Mouse (Mus musculus) stomach, embryonic 14.5 days (tissue): Measurements from ENCODE around the gene Dhcr7. TPM values are rescaled to one million over a fixed set of nuclear protein-coding genes. Genes with fewer than 3 reads are reported as not detected.
A peak's percentile ranks its signal among the peaks of the same experiment; 100 is the strongest.

ENCODE experiments used
- ATAC-seq: fragments of 200-750 bp; cut with Nextera tagmentation; 2 replicates; pipeline ENCODE4 v1.8.0; 2017; ENCODE audit warnings: low read depth, moderate TSS enrichment; ENCODE audit not compliant: insufficient number of reproducible peaks, insufficient read depth, low FRiP score
- H3K27ac ChIP-seq: fragments of 300-500 bp; sonication (generic); 2 replicates; pipeline ENCODE4 v1.5.1; 2014; ENCODE audit warnings: mild to moderate bottlenecking, low read length, moderate library complexity, mixed read lengths
- H3K27me3 ChIP-seq: fragments of 300-500 bp; sonication (generic); 2 replicates; pipeline ENCODE4 v1.6.1; 2014; ENCODE audit warnings: low read length, control low read depth, mixed read lengths; ENCODE audit not compliant: control insufficient read depth, insufficient read depth
- H3K36me3 ChIP-seq: fragments of 300-500 bp; sonication (generic); 2 replicates; pipeline ENCODE4 v1.6.1; 2014; ENCODE audit warnings: mild to moderate bottlenecking, control low read depth, low read length, moderate library complexity, mixed read lengths; ENCODE audit not compliant: control insufficient read depth, insufficient read depth
- H3K4me1 ChIP-seq: fragments of 300-500 bp; sonication (generic); 2 replicates; pipeline ENCODE4 v1.6.1; 2014; ENCODE audit warnings: low read length, control low read depth, mixed read lengths; ENCODE audit not compliant: control insufficient read depth, insufficient read depth
- H3K4me2 ChIP-seq: fragments of 300-500 bp; sonication (generic); replicated peaks from 2 replicates; pipeline ENCODE4 v1.6.1; 2014; ENCODE audit warnings: low read depth, low read length, control low read depth
- H3K4me3 ChIP-seq: fragments of 300-500 bp; sonication (generic); 2 replicates; pipeline ENCODE4 v1.5.1; 2014; ENCODE audit warnings: low read depth, low read length, control low read depth
- H3K9ac ChIP-seq: fragments of 300-500 bp; sonication (generic); replicated peaks from 2 replicates; pipeline ENCODE4 v1.6.1; 2014; ENCODE audit warnings: low read depth, mild to moderate bottlenecking, control low read depth, low read length, moderate library complexity, mixed read lengths
- H3K9me3 ChIP-seq: fragments of 300-500 bp; sonication (generic); 2 replicates; pipeline ENCODE4 v1.6.1; 2016; ENCODE audit warnings: low read depth, low read length, control low read depth; ENCODE audit not compliant: control insufficient read depth
- WGBS: fragments of 180-500 bp; shearing (Covaris S2); extraction: QIAGEN DNeasy Blood & Tissue Kit; methylation state at CpG from one replicate; pipeline ENCODE4 v1.1.7; 2014; 5-methylcytosine and 5-hydroxymethylcytosine counted together
- polyA plus RNA-seq: library from polyadenylated mRNA; unstranded; fragments of >200 nt; fragmentation: Nextera tagmentation; extraction: Ambion mirVana; gene quantifications from 2 replicates; pipeline ENCODE4 v1.2.1, GENCODE M21; 2014

The Dhcr7 gene
- 43.8 and 53.1 TPM in 2 replicates for polyA plus RNA-seq

DNA sequence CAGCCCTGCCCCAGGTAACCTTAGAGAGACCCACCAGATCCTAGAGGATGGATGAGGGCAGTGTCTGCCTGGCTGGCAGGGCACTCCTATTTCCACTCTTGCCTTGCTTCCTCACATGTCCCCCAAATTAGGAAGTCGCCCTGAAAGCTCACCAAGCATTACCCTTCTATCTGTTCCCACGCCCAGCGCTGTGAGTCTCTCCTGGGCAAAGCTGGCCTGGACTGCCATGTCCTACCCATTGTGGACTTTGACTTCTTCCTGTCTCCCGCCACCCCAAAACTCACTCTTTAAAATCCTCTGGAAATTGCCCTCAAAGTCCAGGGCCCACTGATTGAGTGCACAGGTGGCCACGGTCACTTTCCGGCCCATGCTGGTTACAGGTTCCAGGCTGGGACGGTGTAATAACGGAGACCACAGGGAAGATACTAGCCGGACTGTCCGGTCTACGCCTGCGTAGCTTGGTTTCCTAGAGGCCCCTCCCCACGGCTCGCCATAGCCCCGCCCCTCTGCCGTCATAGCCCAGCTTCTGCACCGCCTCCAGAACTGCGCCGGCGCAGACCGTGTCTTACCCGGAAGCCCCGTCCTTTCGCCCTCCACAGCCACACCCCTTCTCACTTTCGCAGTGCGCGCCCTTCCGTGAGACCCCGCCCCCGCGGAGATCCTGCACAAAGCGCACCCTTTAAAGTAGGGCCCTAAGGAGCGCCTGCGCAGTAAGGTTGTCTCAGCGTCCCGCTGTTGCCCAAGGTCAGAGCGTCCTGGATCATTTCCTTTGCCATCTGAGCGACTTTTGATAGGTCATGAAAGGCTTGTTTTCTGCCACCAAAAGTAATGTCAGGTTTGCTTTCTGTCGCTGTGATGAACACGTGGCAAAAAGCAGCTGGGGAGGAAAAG is at the start of gene Dhcr7, which contains the start of gene Nadsyn1:
Gene Dhcr7, plus strand, starts transcription at position 771 of the 891 bp plus-strand sequence.
Gene Nadsyn1, minus strand, starts transcription at position 475 of the 891 bp plus-strand sequence.
- H3K27me3 ChIP-seq: no peaks in the 10 kb centered on the region
- peak within 1 kb of the TSS; percentile 36 for H3K9ac ChIP-seq
- H3K4me3 ChIP-seq: peak within 1 kb of the TSS; percentile 45
- no peaks in the 10 kb centered on the region for H3K36me3 ChIP-seq
- H3K4me1 ChIP-seq: peaks cover 8% of the 10 kb centered on the region
- no peaks in the 10 kb centered on the region for H3K9me3 ChIP-seq
- no peak within 1 kb of the TSS for H3K27ac ChIP-seq
- ATAC-seq: peak; percentile 99
- WGBS: under 1% methylated on average over 40 of the region's 40 CpGs
- peak within 1 kb of the TSS; percentile 86 for H3K4me2 ChIP-seq

DNA sequence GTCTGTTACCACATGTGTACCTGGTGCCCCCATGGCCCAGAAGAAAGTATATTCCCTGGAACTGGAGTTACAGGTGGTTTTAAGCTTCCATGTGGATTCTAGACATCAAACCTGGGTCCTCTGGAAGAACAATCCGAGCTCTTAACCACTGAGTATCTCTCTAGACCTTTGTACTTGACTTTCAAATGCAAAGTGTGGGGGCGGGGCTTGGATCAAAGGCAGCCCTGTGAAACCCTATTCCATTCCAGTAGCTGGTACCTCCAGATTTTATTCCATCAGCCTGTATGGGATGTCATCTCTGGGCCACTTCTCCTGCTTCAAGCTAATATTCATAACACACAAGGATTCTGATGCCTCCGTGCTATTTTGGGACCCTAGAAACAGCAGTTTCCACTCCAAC is 46.8 kb upstream of the Dhcr7 start:
- Histone ChIP-seq H3K4me1 (no peaks in the 10 kb centered on the region), H3K36me3 (no peaks in the 10 kb centered on the region), H3K9ac (no peak overlapping the region), H3K4me3 (no peak overlapping the region), H3K27me3 (no peaks in the 10 kb centered on the region), H3K4me2 (no peak overlapping the region), H3K9me3 (no peaks in the 10 kb centered on the region), H3K27ac (no peak overlapping the region)
- WGBS: 27% methylated on average over 3 of the region's 3 CpGs
- no peak for ATAC-seq

DNA sequence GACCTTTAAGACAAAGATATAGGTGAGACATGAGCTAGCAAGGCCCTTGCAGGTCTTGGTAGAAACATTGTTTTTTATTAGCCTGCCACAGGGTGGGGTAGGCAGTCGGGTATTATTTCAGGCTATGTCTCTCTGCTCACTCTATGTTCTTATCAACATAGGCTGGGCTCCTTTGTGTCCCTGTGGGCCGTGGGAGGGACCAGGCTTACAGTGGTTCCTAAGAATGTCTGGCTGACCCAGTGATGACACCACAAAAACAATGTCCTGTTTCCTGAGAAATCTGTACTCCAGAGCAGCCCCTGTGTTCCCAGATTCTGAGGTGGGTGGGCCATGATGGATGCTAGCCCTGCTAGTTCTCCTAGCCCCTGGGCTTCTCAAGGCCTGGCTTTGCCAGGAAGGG is 45.6 kb upstream of the Dhcr7 start:
- Histone ChIP-seq H3K27ac (no peak overlapping the region), H3K27me3 (no peaks in the 10 kb centered on the region), H3K9ac (no peak overlapping the region), H3K4me1 (no peaks in the 10 kb centered on the region), H3K4me3 (no peak overlapping the region), H3K9me3 (no peaks in the 10 kb centered on the region), H3K36me3 (no peaks in the 10 kb centered on the region), H3K4me2 (no peak overlapping the region)
- WGBS: 53% methylated on average over 2 of the region's 2 CpGs
- ATAC-seq: no peak

DNA sequence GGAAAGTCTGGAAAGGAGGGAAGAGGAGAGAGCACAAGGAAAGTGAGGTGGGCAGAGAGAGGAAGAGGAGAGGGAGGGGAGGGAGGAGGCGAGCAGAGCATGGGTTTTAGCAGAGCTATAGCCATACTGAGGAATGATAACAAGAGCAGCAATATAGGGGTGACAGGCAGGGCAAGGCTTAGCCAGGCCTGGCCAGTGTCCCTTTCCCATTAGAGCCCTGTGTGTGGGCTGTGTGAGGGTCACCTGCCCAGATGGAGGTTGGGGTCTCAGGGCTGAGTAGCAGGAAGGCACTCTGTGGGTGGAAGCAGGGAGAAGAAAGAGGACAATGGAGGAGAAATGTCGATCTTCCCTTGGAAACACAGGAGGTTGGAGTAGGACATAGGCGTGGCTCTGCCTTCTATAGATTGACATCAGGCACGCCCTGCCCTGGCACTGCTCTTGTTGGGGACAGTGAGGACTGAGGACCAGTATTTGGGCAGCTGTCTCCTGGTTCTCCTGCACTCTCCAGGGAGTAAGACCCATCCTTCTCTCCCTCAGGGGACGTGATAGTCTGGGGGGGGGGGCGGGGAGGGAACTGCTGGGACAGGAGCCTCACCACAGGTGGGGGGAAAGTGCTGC is 39.5 kb upstream of the Dhcr7 start:
- H3K9ac ChIP-seq: peak overlapping the region; percentile 30; the same call in 1 of the 2 replicates
- WGBS: 14% methylated on average over 6 of the region's 6 CpGs
- H3K4me2 ChIP-seq: peak overlapping the region; percentile 63
- H3K27me3 ChIP-seq: no peaks in the 10 kb centered on the region
- peak overlapping the region; percentile 39; the same call in 1 of the 2 replicates for H3K27ac ChIP-seq
- peak; percentile 7; the same call in 1 of the 2 replicates for ATAC-seq
- no peaks in the 10 kb centered on the region for H3K9me3 ChIP-seq
- peak overlapping the region; percentile 27 for H3K4me3 ChIP-seq
- no peaks in the 10 kb centered on the region for H3K36me3 ChIP-seq
- peaks cover 11% of the 10 kb centered on the region; the same call in 1 of the 2 replicates for H3K4me1 ChIP-seq

DNA sequence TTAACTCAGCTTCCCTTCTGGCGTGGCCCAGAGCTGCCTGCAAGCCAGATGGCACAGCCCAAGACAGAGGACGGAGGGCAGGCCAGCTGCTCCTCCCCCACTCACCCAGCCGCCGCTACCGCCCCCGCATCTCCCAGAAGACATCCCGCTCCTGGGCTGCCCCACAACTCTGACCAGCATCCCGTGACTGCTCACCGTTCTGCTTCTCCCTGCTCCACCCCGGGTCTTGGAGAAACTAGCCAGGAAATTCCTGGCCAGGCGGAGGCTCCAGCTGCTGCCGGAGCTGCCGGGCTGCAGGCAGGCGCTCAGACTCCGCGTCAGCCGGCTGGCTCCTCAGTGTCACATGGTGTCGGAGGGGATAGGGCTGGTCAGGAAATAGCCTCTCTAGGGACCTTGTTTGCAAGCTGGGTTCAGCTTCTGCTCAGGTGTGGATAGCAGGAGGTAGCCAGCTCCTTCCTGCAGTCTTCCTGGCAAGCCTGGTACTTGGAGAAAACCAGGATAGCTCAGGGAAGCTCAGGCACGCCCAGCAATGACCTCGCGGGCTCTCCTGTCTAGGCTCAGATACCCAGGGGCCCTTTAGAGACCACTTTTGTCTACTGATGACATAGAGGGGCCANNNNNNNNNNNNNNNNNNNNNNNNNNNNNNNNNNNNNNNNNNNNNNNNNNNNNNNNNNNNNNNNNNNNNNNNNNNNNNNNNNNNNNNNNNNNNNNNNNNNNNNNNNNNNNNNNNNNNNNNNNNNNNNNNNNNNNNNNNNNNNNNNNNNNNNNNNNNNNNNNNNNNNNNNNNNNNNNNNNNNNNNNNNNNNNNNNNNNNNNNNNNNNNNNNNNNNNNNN is 38.7 kb upstream of the Dhcr7 start, which contains the start of gene Mrgpre:
Gene Mrgpre, minus strand, starts transcription at position 505 of the 834 bp plus-strand sequence.
- WGBS: 2% methylated on average over 21 of the region's 21 CpGs
- no peaks in the 10 kb centered on the region for H3K27me3 ChIP-seq
- peak within 1 kb of the TSS; percentile 63 for H3K4me2 ChIP-seq
- no peaks in the 10 kb centered on the region for H3K9me3 ChIP-seq
- peaks cover 11% of the 10 kb centered on the region; the same call in 1 of the 2 replicates for H3K4me1 ChIP-seq
- peak; percentile 78; the same call in 1 of the 2 replicates for ATAC-seq
- no peaks in the 10 kb centered on the region for H3K36me3 ChIP-seq
- peak within 1 kb of the TSS; percentile 27 for H3K4me3 ChIP-seq
- peak within 1 kb of the TSS; percentile 67 for H3K27ac ChIP-seq
- peak within 1 kb of the TSS; percentile 30; the same call in 1 of the 2 replicates for H3K9ac ChIP-seq

DNA sequence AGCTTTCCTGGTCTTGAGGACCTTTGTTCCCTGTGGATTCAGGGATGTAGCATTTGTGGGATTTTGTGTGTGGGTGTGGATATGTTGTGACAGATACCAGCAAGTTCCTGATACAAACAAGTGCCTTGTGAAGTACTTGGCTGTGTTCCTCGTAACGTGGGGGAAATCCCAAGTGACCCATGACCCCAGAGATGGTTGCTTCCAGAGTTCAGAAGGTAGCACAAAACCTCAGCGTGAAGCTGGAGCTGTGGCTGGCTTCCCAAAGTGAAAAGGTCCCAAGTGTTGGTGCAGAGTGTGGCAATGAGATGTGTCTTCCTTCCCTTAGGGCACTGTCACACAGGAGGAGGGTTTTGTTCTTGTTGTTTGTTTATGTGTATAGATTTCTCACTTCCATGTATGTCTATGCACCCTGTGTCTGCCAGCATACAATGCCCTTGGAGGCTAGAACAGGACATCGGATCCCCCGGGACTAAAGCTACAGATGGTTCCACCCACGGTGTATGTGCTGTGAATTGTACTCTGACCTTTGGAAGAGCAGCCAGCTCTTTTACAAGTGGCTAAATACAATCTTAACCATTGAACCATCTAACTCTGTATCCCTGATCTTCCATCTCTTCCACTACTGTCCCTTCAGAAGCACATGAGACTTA is 30.5 kb upstream of the Dhcr7 start:
- Histone ChIP-seq H3K9ac (no peak overlapping the region), H3K36me3 (peaks cover 22% of the 10 kb centered on the region), H3K27ac (no peak overlapping the region), H3K9me3 (no peaks in the 10 kb centered on the region), H3K4me1 (no peaks in the 10 kb centered on the region), H3K4me3 (no peak overlapping the region), H3K27me3 (no peaks in the 10 kb centered on the region), H3K4me2 (no peak overlapping the region)
- WGBS: 78% methylated on average over 6 of the region's 6 CpGs
- no peak for ATAC-seq

DNA sequence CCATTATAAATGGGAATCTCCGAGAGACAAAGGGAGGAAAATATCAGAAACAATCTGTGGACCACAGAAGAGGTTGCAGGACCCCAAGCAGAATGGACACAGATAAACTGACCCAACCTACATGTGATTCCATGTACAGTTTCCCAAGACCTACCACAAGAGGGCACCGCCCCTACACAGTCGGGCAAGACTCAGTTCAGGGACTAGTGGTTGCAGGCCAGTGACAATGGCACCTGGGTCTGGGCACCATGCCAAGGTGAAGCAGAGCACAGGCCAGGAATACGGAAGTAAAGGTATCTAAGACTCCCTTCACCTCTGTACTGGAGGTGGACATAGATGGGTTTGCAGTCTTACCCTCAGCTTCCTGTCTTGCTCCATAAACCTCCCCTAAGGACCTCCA is 29.8 kb upstream of the Dhcr7 start:
- ATAC-seq: peak; percentile 46; the same call in 1 of the 2 replicates
- Histone ChIP-seq H3K9me3 (no peaks in the 10 kb centered on the region), H3K27ac (no peak overlapping the region), H3K4me3 (no peak overlapping the region), H3K4me2 (no peak overlapping the region), H3K36me3 (peaks cover 26% of the 10 kb centered on the region), H3K27me3 (no peaks in the 10 kb centered on the region), H3K9ac (no peak overlapping the region), H3K4me1 (no peaks in the 10 kb centered on the region)
- 55% methylated on average over 4 of the region's 4 CpGs for WGBS
